In genomic region chr10:93666222-93666621, GRCm38 (mm10) we compare ENCODE assay signal across 16 mouse cellular contexts. TPM values are rescaled to one million over a fixed set of nuclear protein-coding genes. Genes with fewer than 3 reads are reported as not detected.
DNase-seq lines count a peak whose midpoint lies in the region; ATAC-seq and TF ChIP-seq lines count a peak whose summit lies in the region.
"Had no signal": no experiment of that assay in that cellular context is flagged by ENCODE, and none has a peak within 500 bp of the region (broad histone marks: within the 10 kb centered on the region; RNA-seq: fewer than 3 reads in every experiment).

No protein-coding gene starts in this region.

- WGBS in liver, embryonic 14.5 days (ENCODE audit: insufficient replicate concordance) = 17% methylated on average over 2 of the region's 2 CpGs

- TF ChIP-seq EP300 in liver, embryonic 14.5 days (IDR thresholded peaks at IDR 0.05; ENCODE audit: low read depth) = peak; percentile 86

- intact Hi-C loops in gastrocnemius, adult 2 months (cut with DNase I) = no loop called here
- intact Hi-C loops in gastrocnemius, postnatal 36 days (cut with DNase I) = no loop called here

- peak; percentile 89 for ATAC-seq in erythroid progenitor cell, adult 5-6 weeks (replicated peaks; ENCODE audit: low FRiP score, poor library complexity, severe bottlenecking)
- ATAC-seq in liver, embryonic 14.5 days (ENCODE audit: insufficient read depth) = peak; percentile 93
- ATAC-seq: forebrain, embryonic 13.5 days; midbrain, embryonic 16.5 days had no signal

- no peak for DNase-seq in gastrocnemius, adult 2 months
- no peak for DNase-seq in gastrocnemius, postnatal 36 days
- peak; percentile 91 for DNase-seq in ES-CJ7 (ENCODE audit: low read depth, low spot score)
- peak; percentile 70 to 93 (median 70) for DNase-seq in liver, embryonic 14.5 days (ENCODE audit: low read depth in 3 of 3, low spot score in 3 of 3)
- DNase-seq in layer of hippocampus, adult 9-11 months = no peak
- no peak for DNase-seq in urinary bladder, postnatal 14 days (ENCODE audit: low spot score)
- DNase-seq in lung, postnatal 14 days = no peak
- DNase-seq: cerebellum, postnatal 14 days; left cerebral cortex, postnatal 4 days; lung, postnatal 4 days had no signal

- peaks cover 38 to 41% of the 10 kb centered on the region in 2 experiments for H3K4me1 ChIP-seq in liver, embryonic 14.5 days (replicated peaks; ENCODE audit: control insufficient read depth in 2 of 2, insufficient read depth in 2 of 2, low read length in 1 of 2)
- H3K4me1 ChIP-seq: embryonic facial prominence, embryonic 12.5 days; forebrain, embryonic 13.5 days; heart, embryonic 10.5 days; hindbrain, embryonic 13.5 days had no signal

- H3K9ac ChIP-seq in liver, embryonic 14.5 days (replicated peaks) = no peak overlapping the region; the same call in 1 of the 2 replicates
- H3K9ac ChIP-seq: embryonic facial prominence, embryonic 12.5 days; forebrain, embryonic 13.5 days; hindbrain, embryonic 13.5 days had no signal

- no peak overlapping the region for H3K4me3 ChIP-seq in gastrocnemius, adult 2 months
- H3K4me3 ChIP-seq in liver, embryonic 14.5 days (ENCODE audit: insufficient read depth in 1 of 2, low read depth in 2 of 2, low read length in 2 of 2) = no peak overlapping the region
- H3K4me3 ChIP-seq: embryonic facial prominence, embryonic 12.5 days; forebrain, embryonic 13.5 days; heart, embryonic 10.5 days; hindbrain, embryonic 13.5 days had no signal

- H3K27ac ChIP-seq in gastrocnemius, adult 2 months = peak overlapping the region; percentile 52; the same call in 1 of the 2 replicates
- H3K27ac ChIP-seq in liver, embryonic 14.5 days = peak overlapping the region; percentile 83
- H3K27ac ChIP-seq: embryonic facial prominence, embryonic 12.5 days; forebrain, embryonic 13.5 days; heart, embryonic 10.5 days; hindbrain, embryonic 13.5 days had no signal

- H3K36me3 ChIP-seq in liver, embryonic 14.5 days (replicated peaks; ENCODE audit: control insufficient read depth, insufficient read depth, low read depth) = no peaks in the 10 kb centered on the region
- H3K36me3 ChIP-seq: embryonic facial prominence, embryonic 12.5 days; heart, embryonic 10.5 days; hindbrain, embryonic 13.5 days had no signal

- H3K4me2 ChIP-seq in liver, embryonic 14.5 days (ENCODE audit: low read depth) = peak overlapping the region; percentile 62
- H3K4me2 ChIP-seq: embryonic facial prominence, embryonic 12.5 days; forebrain, embryonic 13.5 days; hindbrain, embryonic 13.5 days had no signal

- TF ChIP-seq CTCF in gastrocnemius, adult 2 months (IDR thresholded peaks at IDR 0.05) = no peak
- TF ChIP-seq CTCF in liver, embryonic 14.5 days (IDR thresholded peaks at IDR 0.05; ENCODE audit: low read depth) = no peak

- H3K27me3 ChIP-seq in liver, embryonic 14.5 days (ENCODE audit: control insufficient read depth, insufficient read depth, low read length) = no peaks in the 10 kb centered on the region
- H3K27me3 ChIP-seq: embryonic facial prominence, embryonic 12.5 days; forebrain, embryonic 13.5 days; hindbrain, embryonic 13.5 days had no signal

- no peaks in the 10 kb centered on the region for H3K9me3 ChIP-seq in liver, embryonic 14.5 days (ENCODE audit: control insufficient read depth, low read length)
- H3K9me3 ChIP-seq: embryonic facial prominence, embryonic 12.5 days; forebrain, embryonic 13.5 days; heart, embryonic 10.5 days; hindbrain, embryonic 13.5 days had no signal

RNA-seq across cellular contexts. Expression of gene Ntn4, which starts 25.7 kb away (rescaled TPM):
- total RNA-seq in gastrocnemius, adult 2 months (2021) = 10 to 100 TPM in 1 of 2 experiments, 1 to 10 TPM in 1; 6.7 to 14.8 TPM
- total RNA-seq in gastrocnemius, postnatal 36 days (2021) = 1 to 10 TPM; 6.7 to 7.4 TPM
- 16.6 and 18.0 TPM in 2 replicates for total RNA-seq in erythroid progenitor cell, adult 5-6 weeks (2015; ENCODE audit: low replicate concordance)
- 10.0 and 18.5 TPM in 2 replicates for total RNA-seq in erythroid progenitor cell, adult 5-6 weeks (2017; ENCODE audit: low replicate concordance)
- 0.44 and 0.52 TPM in 2 replicates for polyA plus RNA-seq in liver, embryonic 14.5 days (2012; rRNA removed)
- polyA plus RNA-seq in liver, embryonic 14.5 days (2014; fragmentation: Nextera tagmentation; extraction: Ambion mirVana) = 0.05 and 0.11 TPM in 2 replicates

Comparison
In these comparisons a context has a peak if more than half of its experiments do, and no peak if none do; other contexts are left out.
1. DNase-seq: peak in ES-CJ7 (single experiment) and liver, embryonic 14.5 days (3 of 3); none in gastrocnemius, adult 2 months (single experiment), gastrocnemius, postnatal 36 days (0 of 2), layer of hippocampus, adult 9-11 months (single experiment), urinary bladder, postnatal 14 days (single experiment) and lung, postnatal 14 days (single experiment).